9 mouse cellular contexts compared by ENCODE assay signal in genomic region chr7:142487341-142487859, GRCm38 (mm10). TPM values are rescaled to one million over a fixed set of nuclear protein-coding genes. Genes with fewer than 3 reads are reported as not detected.
A peak's percentile ranks its signal among the peaks of the same experiment; 100 is the strongest.
DNase-seq lines count a peak whose midpoint lies in the region; ATAC-seq and TF ChIP-seq lines count a peak whose summit lies in the region.
"Had no signal": no experiment of that assay in that cellular context is flagged by ENCODE, and none has a peak within 500 bp of the region (broad histone marks: within the 10 kb centered on the region; RNA-seq: fewer than 3 reads in every experiment).

No protein-coding gene starts in this region.

- H3K4me1 ChIP-seq in lung, embryonic 14.5 days (ENCODE audit: insufficient read depth) = peaks cover 14% of the 10 kb centered on the region
- peaks cover 22% of the 10 kb centered on the region for H3K4me1 ChIP-seq in midbrain, embryonic 12.5 days

- no peaks in the 10 kb centered on the region for H3K27me3 ChIP-seq in lung, embryonic 14.5 days (ENCODE audit: insufficient read depth, low read length)
- 0 out of 2 replicates have a peak, but pooled peaks cover 3% of the 10 kb centered on the region for H3K27me3 ChIP-seq in midbrain, embryonic 12.5 days

- H3K36me3 ChIP-seq in lung, embryonic 14.5 days (ENCODE audit: insufficient read depth) = peaks cover 71% of the 10 kb centered on the region
- H3K36me3 ChIP-seq in midbrain, embryonic 12.5 days = no peaks in the 10 kb centered on the region

- H3K27ac ChIP-seq in lung, embryonic 14.5 days (ENCODE audit: low read depth) = peak overlapping the region; percentile 64; the same call in 1 of the 2 replicates
- peak overlapping the region; percentile 31; the same call in 1 of the 2 replicates for H3K27ac ChIP-seq in midbrain, embryonic 12.5 days (replicated peaks)

- peak; percentile 82 for TF ChIP-seq CTCF in lung, embryonic 14.5 days (IDR thresholded peaks at IDR 0.05; ENCODE audit: low read depth)

- peak; percentile 90 for DNase-seq in lung, embryonic 14.5 days
- DNase-seq in lung, adult 18-20 months = no peak
- DNase-seq in embryo, embryonic 11 days = peak; percentile 91
- peak; percentile 70 for DNase-seq in heart, postnatal 4 days
- peak; percentile 49 for DNase-seq in layer of hippocampus, adult 9-11 months
- no peak for DNase-seq in thymus, adult 18-20 months
- no peak for DNase-seq in urinary bladder, postnatal 4 days (ENCODE audit: low spot score in 2 of 2)

- no peaks in the 10 kb centered on the region for H3K9me3 ChIP-seq in lung, embryonic 14.5 days (ENCODE audit: low read depth, low read length)
- no peaks in the 10 kb centered on the region for H3K9me3 ChIP-seq in midbrain, embryonic 12.5 days

- no peak overlapping the region for H3K9ac ChIP-seq in lung, embryonic 14.5 days
- H3K9ac ChIP-seq in midbrain, embryonic 12.5 days (replicated peaks) = 0 out of 2 replicates have a peak overlapping the region, but pooled peaks have one; percentile 16

- 14% methylated on average over 9 of the region's 9 CpGs for WGBS in lung, embryonic 14.5 days
- WGBS in midbrain, embryonic 12.5 days = 19% methylated on average over 9 of the region's 9 CpGs

- H3K4me3 ChIP-seq in lung, embryonic 14.5 days (ENCODE audit: low read depth, low read length) = no peak overlapping the region
- H3K4me3 ChIP-seq in midbrain, embryonic 12.5 days = no peak overlapping the region

- ATAC-seq in lung, embryonic 14.5 days (ENCODE audit: insufficient read depth) = peak; percentile 76
- ATAC-seq in midbrain, embryonic 12.5 days (ENCODE audit: low FRiP score, low read depth) = peak; percentile 58

- H3K4me2 ChIP-seq in lung, embryonic 14.5 days = no peak overlapping the region
- H3K4me2 ChIP-seq in midbrain, embryonic 12.5 days (replicated peaks) = peak overlapping the region; percentile 31

RNA-seq across cellular contexts. Expression of gene Tnnt3, which starts 11.2 kb away (rescaled TPM):
- polyA plus RNA-seq in lung, embryonic 14.5 days (2014; fragmentation: Nextera tagmentation; extraction: Ambion mirVana) = 1.5 and 2.5 TPM in 2 replicates
- 10 to 100 TPM in 1 of 2 experiments, under 1 TPM in 1; 0.98 to 10.9 TPM for total RNA-seq in heart, postnatal 4 days (2021)
- 1.0 and 1.1 TPM in 2 replicates for polyA plus RNA-seq in midbrain, embryonic 12.5 days (2016; fragmentation: Nextera tagmentation; extraction: Ambion mirVana)

RNA-seq across cellular contexts. Expression of gene Lsp1, which starts 26.8 kb away (rescaled TPM):
- polyA plus RNA-seq in lung, embryonic 14.5 days (2014; fragmentation: Nextera tagmentation; extraction: Ambion mirVana) = 98.0 and 99.6 TPM in 2 replicates
- 100 to 1,000 TPM in 1 of 2 experiments, 10 to 100 TPM in 1; 93.3 to 108 TPM for total RNA-seq in heart, postnatal 4 days (2021)
- 9.8 and 11.1 TPM in 2 replicates for polyA plus RNA-seq in midbrain, embryonic 12.5 days (2016; fragmentation: Nextera tagmentation; extraction: Ambion mirVana)

RNA-seq across cellular contexts. Expression of gene Mrpl23, which starts 45.1 kb away (rescaled TPM):
- polyA plus RNA-seq in lung, embryonic 14.5 days (2014; fragmentation: Nextera tagmentation; extraction: Ambion mirVana) = 20.3 and 31.0 TPM in 2 replicates
- total RNA-seq in heart, postnatal 4 days (2021) = 1 to 10 TPM; 3.7 to 6.4 TPM
- 10.3 and 15.0 TPM in 2 replicates for polyA plus RNA-seq in midbrain, embryonic 12.5 days (2016; fragmentation: Nextera tagmentation; extraction: Ambion mirVana)

RNA-seq across cellular contexts. Expression of gene Tnni2, which starts 45.8 kb away (rescaled TPM):
- 0.86 and 1.6 TPM in 2 replicates for polyA plus RNA-seq in lung, embryonic 14.5 days (2014; fragmentation: Nextera tagmentation; extraction: Ambion mirVana)
- total RNA-seq in heart, postnatal 4 days (2021) = 10 to 100 TPM in 1 of 2 experiments, 1 to 10 TPM in 1; 6.6 to 16.4 TPM
- polyA plus RNA-seq in midbrain, embryonic 12.5 days (2016; fragmentation: Nextera tagmentation; extraction: Ambion mirVana) = 0.66 TPM in 1 of 2 replicates, not detected in the other
- total RNA-seq: layer of hippocampus, postnatal 10 days had no signal

RNA-seq across cellular contexts. Expression of gene Syt8, which starts 52.8 kb away (rescaled TPM):
- polyA plus RNA-seq in lung, embryonic 14.5 days (2014; fragmentation: Nextera tagmentation; extraction: Ambion mirVana) = not detected in 2 replicates
- total RNA-seq in heart, postnatal 4 days (2021) = not detected
- polyA plus RNA-seq in midbrain, embryonic 12.5 days (2016; fragmentation: Nextera tagmentation; extraction: Ambion mirVana) = 0.56 TPM in 1 of 2 replicates, not detected in the other
- total RNA-seq: layer of hippocampus, postnatal 10 days had no signal

Comparison
In these comparisons a context has a peak if more than half of its experiments do, and no peak if none do; other contexts are left out.
1. DNase-seq: peak in lung, embryonic 14.5 days (single experiment), embryo, embryonic 11 days (single experiment), heart, postnatal 4 days (single experiment) and layer of hippocampus, adult 9-11 months (single experiment); none in lung, adult 18-20 months (0 of 2), thymus, adult 18-20 months (0 of 2) and urinary bladder, postnatal 4 days (0 of 2).